Mouse (Mus musculus): ENCODE measurements around the gene Ccz1. TPM values are rescaled to one million over a fixed set of nuclear protein-coding genes. Genes with fewer than 3 reads are reported as not detected.

Ccz1 gene
- polyA plus RNA-seq, 1 experiment from 2014 or later = 97.2 TPM

Other genes with a start within 250 kb of the Ccz1 start
- 49.6 and 50.9 TPM in 2 replicates for gene Eif2ak1, start 197.1 kb downstream of the Ccz1 start, polyA plus RNA-seq (2015; fragmentation: Nextera tagmentation; extraction: Ambion mirVana)
- gene Ankrd61, start 117.2 kb downstream of the Ccz1 start, polyA plus RNA-seq (2015; fragmentation: Nextera tagmentation; extraction: Ambion mirVana) = 0.17 and 0.72 TPM in 2 replicates
- gene Aimp2, start 105.0 kb downstream of the Ccz1 start, polyA plus RNA-seq (2015; fragmentation: Nextera tagmentation; extraction: Ambion mirVana) = 97.9 and 99.5 TPM in 2 replicates
- 27.8 and 33.0 TPM in 2 replicates for gene Pms2, start 104.9 kb downstream of the Ccz1 start, polyA plus RNA-seq (2015; fragmentation: Nextera tagmentation; extraction: Ambion mirVana)
- gene Gm42421, start 86.7 kb downstream of the Ccz1 start, polyA plus RNA-seq (2015; fragmentation: Nextera tagmentation; extraction: Ambion mirVana) = 0.90 and 1.6 TPM in 2 replicates
- gene Rsph10b, start 81.8 kb downstream of the Ccz1 start, polyA plus RNA-seq (2015; fragmentation: Nextera tagmentation; extraction: Ambion mirVana) = 2.3 and 4.1 TPM in 2 replicates
- not detected in 2 replicates for gene Ocm, start 11.8 kb upstream of the Ccz1 start, polyA plus RNA-seq (2015; fragmentation: Nextera tagmentation; extraction: Ambion mirVana)
- 9.4 TPM in 2 replicates for gene Lmtk2, start 85.6 kb upstream of the Ccz1 start, polyA plus RNA-seq (2015; fragmentation: Nextera tagmentation; extraction: Ambion mirVana)
- 0.05 and 0.09 TPM in 2 replicates for gene Bhlha15, start 175.4 kb upstream of the Ccz1 start, polyA plus RNA-seq (2015; fragmentation: Nextera tagmentation; extraction: Ambion mirVana)
- gene Tecpr1, start 208.7 kb upstream of the Ccz1 start, polyA plus RNA-seq (2015; fragmentation: Nextera tagmentation; extraction: Ambion mirVana) = 45.6 and 57.4 TPM in 2 replicates
- gene Bri3, start 229.6 kb upstream of the Ccz1 start, polyA plus RNA-seq (2015; fragmentation: Nextera tagmentation; extraction: Ambion mirVana) = 94.7 and 98.0 TPM in 2 replicates